Mouse (Mus musculus) heart, embryonic 13.5 days (tissue): ENCODE measurements around the gene Oasl2. TPM values are rescaled to one million over a fixed set of nuclear protein-coding genes. Genes with fewer than 3 reads are reported as not detected.
"Not testable (repeated sequence)": the region's sequence is repeated elsewhere in the genome, so short reads cannot be mapped to it uniquely, and the experiment has no call there.

ENCODE experiments used
- ATAC-seq: fragments of 200-750 bp; cut with Nextera tagmentation; 2 replicates; pipeline ENCODE4 v1.8.0; 2017; ENCODE audit warnings: moderate TSS enrichment; ENCODE audit not compliant: insufficient number of reproducible peaks, low FRiP score, low TSS enrichment; ENCODE audit errors: extremely low read depth
- H3K27ac ChIP-seq: fragments of 300-500 bp; sonication (generic); replicated peaks from 2 replicates; pipeline ENCODE4 v1.5.1; 2015; ENCODE audit warnings: moderate library complexity, mild to moderate bottlenecking, inconsistent platforms
- H3K27me3 ChIP-seq: fragments of 300-500 bp; sonication (generic); replicated peaks from 2 replicates; pipeline ENCODE4 v1.6.1; 2015; ENCODE audit warnings: mild to moderate bottlenecking, inconsistent platforms
- H3K36me3 ChIP-seq: fragments of 300-500 bp; sonication (generic); 2 replicates; pipeline ENCODE4 v1.6.1; 2015; ENCODE audit warnings: mild to moderate bottlenecking, inconsistent platforms
- H3K4me1 ChIP-seq: fragments of 300-500 bp; sonication (generic); 2 replicates; pipeline ENCODE4 v1.6.1; 2015; ENCODE audit warnings: inconsistent platforms
- H3K4me2 ChIP-seq: fragments of 300-500 bp; sonication (generic); 2 replicates; pipeline ENCODE4 v1.6.1; 2015; ENCODE audit warnings: inconsistent platforms, mild to moderate bottlenecking, moderate library complexity
- H3K4me3 ChIP-seq: fragments of 300-500 bp; sonication (generic); 2 replicates; pipeline ENCODE4 v1.5.1; 2015; ENCODE audit warnings: moderate library complexity, mild to moderate bottlenecking, inconsistent platforms
- H3K9ac ChIP-seq: fragments of 300-500 bp; sonication (generic); 2 replicates; pipeline ENCODE4 v1.6.1; 2015; ENCODE audit warnings: inconsistent platforms, mild to moderate bottlenecking, moderate library complexity
- H3K9me3 ChIP-seq: fragments of 300-500 bp; sonication (generic); 2 replicates; pipeline ENCODE4 v1.6.1; 2016; ENCODE audit warnings: inconsistent platforms
- WGBS: fragments of 180-500 bp; shearing (Covaris S2); methylation state at CpG from one replicate; pipeline ENCODE4 v1.1.7; 2015; ENCODE audit warnings: mixed read lengths; 5-methylcytosine and 5-hydroxymethylcytosine counted together
- polyA plus RNA-seq: library from polyadenylated mRNA; unstranded; fragments of >200 nt; fragmentation: Nextera tagmentation; extraction: Ambion mirVana; gene quantifications from 2 replicates; pipeline ENCODE4 v1.2.1, GENCODE M21; 2015

Oasl2 gene
- polyA plus RNA-seq, 1 experiment from 2014 or later = 6.2 TPM

DNA sequence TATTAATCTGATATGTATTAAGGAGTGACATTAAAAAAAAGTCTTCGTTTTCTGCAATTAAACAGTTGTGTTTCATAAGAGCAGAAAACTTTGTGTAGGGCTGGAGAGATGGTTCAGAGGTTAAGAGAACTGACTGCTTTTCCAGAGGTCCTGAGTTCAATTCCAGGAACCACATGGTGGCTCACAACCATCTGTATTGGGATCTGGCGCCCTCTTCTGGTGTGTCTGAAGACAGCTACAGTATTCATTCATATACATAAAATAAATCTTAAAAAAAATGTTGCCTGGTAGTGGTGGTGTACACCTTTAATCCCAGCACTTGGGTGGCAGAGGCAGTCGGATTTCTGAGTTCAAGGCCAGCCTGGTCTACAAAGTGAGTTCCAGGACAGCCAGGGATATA is 44.4 kb downstream of the Oasl2 start:
- peaks cover 14% of the 10 kb centered on the region for H3K36me3 ChIP-seq
- not testable (repeated sequence) for H3K9ac ChIP-seq, H3K27ac ChIP-seq, H3K4me1 ChIP-seq, H3K4me2 ChIP-seq, ATAC-seq, H3K9me3 ChIP-seq, H3K27me3 ChIP-seq, H3K4me3 ChIP-seq
- WGBS = 54% methylated on average over 3 of the region's 3 CpGs

DNA sequence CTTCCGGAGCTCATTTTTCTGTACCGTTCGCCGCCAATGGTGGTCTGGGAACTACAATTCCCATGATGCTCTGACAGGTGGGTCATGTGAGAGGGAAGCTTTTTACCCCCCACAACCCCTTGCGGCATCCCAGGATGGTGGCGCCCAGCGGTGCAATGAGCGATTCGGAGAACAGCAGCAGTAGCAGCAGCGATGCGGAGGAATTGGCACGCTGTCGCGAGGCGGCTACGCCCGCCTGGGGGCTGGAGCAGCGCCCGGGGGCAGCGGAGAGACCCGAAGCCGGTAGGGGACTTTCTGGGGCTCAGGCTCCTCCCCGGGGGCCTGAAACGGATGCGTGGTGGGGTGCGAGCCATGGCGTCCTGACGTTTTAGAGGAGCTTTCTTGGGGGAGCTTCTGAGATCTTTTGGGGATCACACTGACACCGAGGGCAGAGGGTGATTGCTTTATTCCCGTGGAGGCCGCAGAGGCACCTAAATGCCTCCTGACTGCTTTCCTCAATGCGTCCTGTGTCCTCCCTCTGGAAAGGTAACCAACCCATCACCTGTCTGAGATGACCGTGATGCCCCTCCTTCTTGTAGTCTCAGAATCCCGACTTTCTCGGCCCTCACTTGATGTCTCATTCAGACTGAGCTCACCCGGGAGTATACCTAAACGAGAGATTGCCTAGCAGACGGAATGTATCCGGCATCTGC is 45.5 kb downstream of the Oasl2 start, which contains the start of gene 2210016L21Rik:
TSS of gene 2210016L21Rik (plus strand) at position 85 of the 692 bp plus-strand sequence.
- H3K4me2 ChIP-seq = peak within 1 kb of the TSS; percentile 72
- peaks cover 5% of the 10 kb centered on the region; the same call in 1 of the 2 replicates for H3K9me3 ChIP-seq
- 2% methylated on average over 39 of the region's 39 CpGs for WGBS
- peak within 1 kb of the TSS; percentile 65 for H3K4me3 ChIP-seq
- no peaks in the 10 kb centered on the region for H3K27me3 ChIP-seq
- peaks cover 8% of the 10 kb centered on the region for H3K4me1 ChIP-seq
- ATAC-seq = peak; percentile 92
- H3K9ac ChIP-seq = peak within 1 kb of the TSS; percentile 89
- peaks cover 25% of the 10 kb centered on the region for H3K36me3 ChIP-seq
- H3K27ac ChIP-seq = peak within 1 kb of the TSS; percentile 70

- Histone ChIP-seq H3K4me2 (peak overlapping the region; percentile 72), H3K9ac (peak overlapping the region; percentile 89), H3K9me3 (peaks cover 5% of the 10 kb centered on the region; the same call in 1 of the 2 replicates), H3K27me3 (no peaks in the 10 kb centered on the region), H3K27ac (no peak overlapping the region), H3K36me3 (peaks cover 30% of the 10 kb centered on the region), H3K4me1 (peaks cover 8% of the 10 kb centered on the region), H3K4me3 (peak overlapping the region; percentile 65)
- ATAC-seq = no peak
- WGBS = 45% methylated on average over 4 of the region's 4 CpGs
These were observed 46.0 kb downstream of the Oasl2 start for GRCm38 (mm10) chr5:114942766-114943130.

- WGBS = 92% methylated on average over 10 of the region's 10 CpGs
- Histone ChIP-seq H3K27me3 (no peaks in the 10 kb centered on the region), H3K9ac (no peak overlapping the region), H3K27ac (no peak overlapping the region), H3K4me3 (no peak overlapping the region), H3K9me3 (no peaks in the 10 kb centered on the region), H3K36me3 (peaks cover 52% of the 10 kb centered on the region), H3K4me2 (no peak overlapping the region), H3K4me1 (peaks cover 20% of the 10 kb centered on the region)
- no peak for ATAC-seq
These were observed 48.3 kb downstream of the Oasl2 start for GRCm38 (mm10) chr5:114945072-114945471.

DNA sequence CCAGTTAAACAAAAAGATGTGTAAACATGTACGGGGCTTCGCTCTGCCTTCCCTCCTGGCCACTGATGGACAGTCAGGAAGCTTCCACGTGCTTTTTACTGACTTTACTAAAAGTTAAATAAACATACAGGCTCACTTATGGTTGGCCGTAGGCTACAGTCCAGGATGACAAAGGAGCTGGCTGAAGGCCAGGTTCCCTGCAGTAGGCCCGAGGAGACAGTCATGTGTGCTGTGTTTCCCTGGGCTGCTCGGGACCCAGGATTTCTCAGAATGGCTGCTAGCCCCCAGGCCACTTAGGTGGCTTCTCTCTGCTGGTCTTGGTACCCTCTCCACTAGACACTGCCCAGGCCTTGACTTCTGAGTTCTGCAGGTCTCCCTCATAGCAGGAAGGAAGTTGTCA is 52.2 kb downstream of the Oasl2 start:
- Histone ChIP-seq H3K36me3 (peaks cover 53% of the 10 kb centered on the region), H3K27me3 (no peaks in the 10 kb centered on the region), H3K4me3 (no peak overlapping the region), H3K4me1 (peaks cover 16% of the 10 kb centered on the region), H3K27ac (no peak overlapping the region), H3K9ac (no peak overlapping the region), H3K4me2 (no peak overlapping the region), H3K9me3 (no peaks in the 10 kb centered on the region)
- WGBS = 49% methylated on average over 6 of the region's 6 CpGs
- no peak for ATAC-seq

- H3K4me2 ChIP-seq = no peak overlapping the region
- no peak overlapping the region for H3K4me3 ChIP-seq
- ATAC-seq = no peak
- no peaks in the 10 kb centered on the region for H3K9me3 ChIP-seq
- WGBS = 60% methylated on average over 5 of the region's 5 CpGs
- peaks cover 16% of the 10 kb centered on the region for H3K4me1 ChIP-seq
- H3K9ac ChIP-seq = no peak overlapping the region
- H3K27ac ChIP-seq = no peak overlapping the region
- no peaks in the 10 kb centered on the region for H3K27me3 ChIP-seq
- peaks cover 50% of the 10 kb centered on the region for H3K36me3 ChIP-seq
These were observed 52.6 kb downstream of the Oasl2 start for GRCm38 (mm10) chr5:114949316-114949715.

DNA sequence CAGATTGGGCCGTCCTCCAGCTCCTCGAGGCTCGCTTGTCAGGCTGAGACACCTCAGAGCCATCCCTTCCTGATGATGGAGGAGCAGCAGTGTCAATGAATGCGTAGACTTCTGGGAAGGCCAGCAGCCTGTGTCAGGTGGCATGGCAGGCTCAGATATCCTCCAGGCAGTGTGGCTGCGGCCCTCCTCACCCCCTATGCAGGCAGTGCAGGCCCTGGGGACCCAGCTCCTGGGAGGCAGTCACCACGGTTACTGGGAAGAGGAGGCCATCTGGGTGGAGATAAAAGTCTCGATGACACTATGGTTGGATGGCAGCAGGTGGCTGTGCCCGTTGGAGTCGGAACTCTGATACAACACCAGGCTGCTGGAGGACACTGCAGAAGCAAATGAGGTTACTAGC is 53.1 kb downstream of the Oasl2 start:
- Histone ChIP-seq H3K9me3 (no peaks in the 10 kb centered on the region), H3K4me1 (peaks cover 16% of the 10 kb centered on the region), H3K9ac (no peak overlapping the region), H3K36me3 (peaks cover 50% of the 10 kb centered on the region), H3K27ac (no peak overlapping the region), H3K4me3 (no peak overlapping the region), H3K4me2 (no peak overlapping the region), H3K27me3 (no peaks in the 10 kb centered on the region)
- 82% methylated on average over 9 of the region's 9 CpGs for WGBS
- no peak for ATAC-seq

GRCm38 (mm10) chr5:114950669-114951068 is 53.9 kb downstream of the Oasl2 start:
- ATAC-seq = no peak
- 65% methylated on average over 12 of the region's 12 CpGs for WGBS
- no peak overlapping the region for H3K9ac ChIP-seq

DNA sequence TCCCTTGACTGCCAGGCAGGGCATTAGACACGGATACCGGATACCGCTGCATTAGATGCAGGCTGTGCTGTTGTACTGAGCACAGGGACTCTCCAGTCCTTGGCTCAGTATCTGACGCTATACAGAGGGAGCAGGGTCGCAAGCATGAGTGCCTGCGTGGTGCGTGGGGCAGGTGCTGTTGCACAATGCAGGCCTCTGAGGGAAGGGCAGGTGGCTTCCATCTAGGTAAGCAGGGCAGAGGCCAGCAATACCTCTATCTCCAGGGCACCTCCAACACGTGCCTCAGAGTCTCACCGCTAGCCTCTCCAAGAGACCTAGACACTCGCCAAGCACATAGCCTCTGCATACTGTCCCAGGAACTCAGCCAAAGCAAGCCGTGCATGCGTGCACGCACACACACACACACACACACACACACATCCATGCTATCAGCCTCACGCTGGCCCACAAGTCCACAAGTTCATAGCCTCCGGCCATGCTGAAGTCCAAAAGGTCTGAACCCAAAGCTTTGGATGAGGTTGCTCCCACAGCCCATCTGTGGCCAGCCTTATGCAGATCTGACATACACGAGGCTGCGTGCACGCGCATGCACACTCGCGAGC is 54.6 kb downstream of the Oasl2 start:
- WGBS = 71% methylated on average over 21 of the region's 21 CpGs
- Histone ChIP-seq H3K4me2 (no peak overlapping the region), H3K27me3 (no peaks in the 10 kb centered on the region), H3K4me1 (peaks cover 16% of the 10 kb centered on the region), H3K4me3 (no peak overlapping the region), H3K9me3 (no peaks in the 10 kb centered on the region), H3K9ac (no peak overlapping the region), H3K27ac (no peak overlapping the region), H3K36me3 (peaks cover 40% of the 10 kb centered on the region)
- ATAC-seq = no peak

More at GRCm38 (mm10) chr5:114950669-114951068, 53.9 kb downstream of the Oasl2 start:
- Histone ChIP-seq H3K9me3 (no peaks in the 10 kb centered on the region), H3K27ac (no peak overlapping the region), H3K4me2 (no peak overlapping the region), H3K36me3 (peaks cover 47% of the 10 kb centered on the region), H3K4me3 (no peak overlapping the region), H3K27me3 (no peaks in the 10 kb centered on the region), H3K4me1 (peaks cover 16% of the 10 kb centered on the region)

DNA sequence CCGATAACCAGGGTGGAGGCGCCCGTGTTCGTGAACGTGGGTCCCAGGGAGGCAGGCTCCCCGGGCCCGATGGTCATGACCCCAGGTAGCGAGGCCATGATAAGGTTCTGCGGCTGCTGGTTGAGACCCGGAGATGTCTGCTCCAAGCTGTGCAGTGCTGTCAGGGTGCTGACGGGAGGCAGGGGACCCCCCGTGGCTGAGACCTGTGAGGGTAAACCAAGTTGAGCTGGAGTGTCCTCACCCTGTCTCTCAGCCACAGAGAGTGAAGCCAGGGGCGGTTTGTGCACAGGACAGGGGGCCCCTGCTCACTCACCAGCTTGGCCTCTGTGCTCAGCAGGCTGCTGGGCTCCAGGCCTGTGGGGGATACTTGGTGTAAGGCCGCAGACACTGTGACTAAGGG is 56.6 kb downstream of the Oasl2 start:
- no peak overlapping the region for H3K9ac ChIP-seq

DNA sequence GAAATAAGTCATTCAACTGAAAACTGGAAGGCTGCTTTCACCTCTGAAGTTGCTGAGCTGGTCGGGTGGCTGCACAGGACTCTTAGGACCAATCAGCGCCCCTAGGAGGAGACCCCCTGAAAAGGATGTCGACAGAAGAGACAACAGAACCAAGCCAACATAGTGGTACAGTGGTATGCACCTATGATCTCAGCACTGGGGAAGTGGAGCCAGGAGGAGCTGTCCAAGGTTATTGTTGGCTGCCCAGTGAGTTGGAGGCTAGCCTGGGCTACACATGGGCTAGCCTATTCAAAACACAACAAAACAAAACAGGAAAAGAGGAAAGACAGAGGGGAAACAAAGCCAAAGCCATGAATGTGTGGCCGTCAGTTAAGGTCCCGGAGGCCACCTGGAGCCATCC is 61.3 kb downstream of the Oasl2 start:
- no peak overlapping the region for H3K27ac ChIP-seq
- H3K4me1 ChIP-seq = 0 out of 2 replicates have a peak, but pooled peaks cover 5% of the 10 kb centered on the region
- no peaks in the 10 kb centered on the region for H3K9me3 ChIP-seq
- H3K36me3 ChIP-seq = no peaks in the 10 kb centered on the region
- H3K4me2 ChIP-seq = no peak overlapping the region
- WGBS = 78% methylated on average over 5 of the region's 5 CpGs
- ATAC-seq = no peak
- H3K4me3 ChIP-seq = no peak overlapping the region
- peaks cover 6% of the 10 kb centered on the region; the same call in 1 of the 2 replicates for H3K27me3 ChIP-seq
- H3K9ac ChIP-seq = no peak overlapping the region

More for the DNA sequence above, 56.6 kb downstream of the Oasl2 start:
- Histone ChIP-seq H3K27me3 (no peaks in the 10 kb centered on the region), H3K4me1 (peaks cover 15% of the 10 kb centered on the region), H3K9me3 (no peaks in the 10 kb centered on the region), H3K4me2 (no peak overlapping the region), H3K36me3 (peaks cover 21% of the 10 kb centered on the region), H3K4me3 (no peak overlapping the region), H3K27ac (no peak overlapping the region)
- ATAC-seq = no peak
- 72% methylated on average over 14 of the region's 14 CpGs for WGBS
